Mouse (Mus musculus) spleen, adult 2 months (tissue): ENCODE measurements around the gene Rpn1.

Experiments used
- CTCF ChIP-seq: fragments of 200-500 bp; IDR thresholded peaks from 2 replicates; pipeline ENCODE4 v1.5.1; 2011; ENCODE audit warnings: mild to moderate bottlenecking, inconsistent platforms; ENCODE audit not compliant: insufficient read depth, insufficient read length, insufficient replicate concordance; ENCODE audit errors: extremely low read depth
- POLR2A ChIP-seq: fragments of 200-500 bp; IDR thresholded peaks from 2 replicates; pipeline ENCODE4 v1.6.1; 2011; ENCODE audit warnings: low read depth, low read length, inconsistent platforms

DNA sequence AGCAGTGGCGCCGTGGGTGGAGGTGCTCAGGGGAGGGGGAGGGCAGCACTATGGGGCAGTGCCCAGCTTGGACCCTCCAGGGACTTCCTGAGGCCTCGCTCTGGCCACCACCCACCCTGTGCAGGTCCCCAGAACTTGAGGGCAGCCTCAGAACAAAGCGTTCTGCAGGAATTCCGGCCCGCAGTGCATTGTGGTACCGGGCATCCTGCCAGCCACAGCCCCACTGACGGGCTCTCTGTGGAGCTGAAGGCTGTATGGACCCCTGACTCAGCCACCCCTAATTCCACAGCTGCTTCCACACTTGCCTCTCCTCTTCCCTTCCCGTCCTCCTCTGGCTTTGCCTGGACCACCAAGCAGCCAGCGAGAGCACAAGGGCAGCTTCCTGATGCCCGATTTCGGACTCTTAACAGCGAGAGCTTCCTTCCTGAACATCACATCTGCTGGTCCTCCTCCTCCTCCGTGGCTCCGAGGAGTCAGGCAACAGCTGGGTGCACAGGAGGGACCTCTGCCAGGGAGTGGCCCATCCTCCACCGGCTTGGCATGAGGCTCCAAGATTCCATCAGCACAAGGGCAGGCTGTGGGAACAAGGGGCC lies 63.2 kb downstream of the Rpn1 start:
- TF ChIP-seq CTCF (no peak), POLR2A (no peak)
